Mouse (Mus musculus): ENCODE data around the gene Arnt2. TPM values are rescaled to one million over a fixed set of nuclear protein-coding genes. Genes with fewer than 3 reads are reported as not detected.
A peak's percentile ranks its signal among the peaks of the same experiment; 100 is the strongest.

Gene Arnt2
- total RNA-seq, 4 experiments from 2014 or later: 149 to 171 (median 168) TPM

DNA sequence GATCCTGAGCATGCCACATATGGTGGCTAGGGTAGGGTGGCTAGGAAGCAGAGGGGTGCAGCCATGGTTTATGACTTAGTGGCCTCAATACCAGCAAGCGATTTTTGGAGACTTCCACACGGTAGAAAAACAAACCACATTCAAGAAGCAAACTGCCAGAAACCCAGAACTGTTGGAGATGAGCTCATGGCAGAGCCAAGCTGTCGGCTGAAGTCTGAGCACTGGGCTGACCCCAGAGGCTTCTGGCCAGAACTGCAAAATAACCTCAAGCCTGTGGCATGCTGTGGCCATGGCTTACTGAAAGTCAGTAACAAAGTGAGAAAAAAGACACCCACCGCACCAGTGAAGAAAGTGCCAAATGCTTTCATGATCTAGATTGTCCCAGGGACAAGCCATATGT is 110.4 kb downstream of the Arnt2 start:
- no peak for DNase-seq (ENCODE audit: low spot score in 2 of 2)

DNA sequence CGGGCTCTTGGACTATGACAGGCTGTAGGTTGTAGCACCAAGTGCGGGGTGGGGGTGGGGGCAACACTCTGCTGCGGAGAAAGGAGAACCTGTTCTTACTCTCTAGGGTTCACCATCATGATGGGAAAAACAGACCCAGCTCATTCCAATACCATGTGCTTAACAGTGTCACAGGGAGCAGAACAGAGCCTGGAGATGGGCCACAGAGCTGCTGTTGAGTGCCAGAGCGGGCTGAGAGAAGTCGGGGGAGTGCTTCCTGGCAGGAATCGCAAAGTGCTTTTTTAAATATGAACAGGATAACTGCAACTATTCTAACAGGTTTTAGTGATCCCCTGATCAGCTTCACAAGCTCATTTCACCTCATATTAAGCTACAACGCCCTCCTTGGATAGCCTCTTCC is 116.9 kb downstream of the Arnt2 start:
- DNase-seq (ENCODE audit: low spot score in 2 of 2): no peak

DNA sequence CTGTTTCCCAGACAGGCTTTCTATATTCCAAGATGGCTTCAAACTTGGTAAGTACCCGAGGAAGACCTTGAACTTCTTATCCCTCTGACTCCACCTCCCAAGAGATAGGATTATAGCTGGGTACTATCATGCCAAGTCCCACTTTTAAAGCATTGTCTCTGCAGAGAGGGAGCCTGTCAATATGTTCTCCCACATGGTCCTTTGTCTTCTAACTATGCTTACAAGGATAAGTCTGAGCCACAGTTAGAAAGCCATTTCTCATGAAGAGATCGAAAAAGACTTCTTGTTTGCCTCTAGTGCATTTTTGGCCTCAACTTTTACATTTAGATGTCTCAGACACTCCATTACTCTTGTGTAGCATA is 122.8 kb downstream of the Arnt2 start:
- DNase-seq (ENCODE audit: low spot score in 2 of 2): no peak

DNA sequence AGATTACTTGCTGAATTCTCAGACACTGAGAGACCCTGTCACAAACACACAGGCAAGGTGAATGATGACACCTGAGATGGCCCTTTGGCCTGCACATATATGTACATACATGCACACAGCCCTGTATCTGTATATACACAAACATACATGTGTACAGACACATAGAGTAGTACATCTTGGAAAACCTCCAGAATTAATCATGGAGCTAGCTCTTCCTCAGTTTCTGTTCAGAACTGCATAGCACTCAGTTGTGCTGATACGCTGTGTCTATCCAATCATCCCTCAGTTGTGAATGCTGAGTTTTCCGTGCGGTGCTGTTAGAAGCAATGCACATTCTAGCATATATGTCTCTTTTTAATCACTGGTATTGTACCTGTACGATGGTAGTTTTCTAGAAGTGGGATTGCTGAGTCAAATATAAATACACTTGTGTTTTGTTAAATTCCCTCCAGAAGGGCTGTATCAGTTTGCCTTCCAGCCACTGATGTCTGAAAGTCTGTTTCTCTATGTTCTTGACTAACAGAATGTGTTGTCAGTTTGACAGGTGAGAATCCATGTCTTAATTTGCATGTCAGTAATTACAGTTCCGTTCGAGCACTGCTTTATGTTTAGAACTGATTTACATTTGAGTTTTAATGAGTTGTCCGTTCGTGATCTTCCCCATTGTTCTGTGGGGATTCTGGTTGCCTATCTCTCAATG is 123.3 kb downstream of the Arnt2 start:
- DNase-seq (ENCODE audit: low spot score in 2 of 2): no peak

DNA sequence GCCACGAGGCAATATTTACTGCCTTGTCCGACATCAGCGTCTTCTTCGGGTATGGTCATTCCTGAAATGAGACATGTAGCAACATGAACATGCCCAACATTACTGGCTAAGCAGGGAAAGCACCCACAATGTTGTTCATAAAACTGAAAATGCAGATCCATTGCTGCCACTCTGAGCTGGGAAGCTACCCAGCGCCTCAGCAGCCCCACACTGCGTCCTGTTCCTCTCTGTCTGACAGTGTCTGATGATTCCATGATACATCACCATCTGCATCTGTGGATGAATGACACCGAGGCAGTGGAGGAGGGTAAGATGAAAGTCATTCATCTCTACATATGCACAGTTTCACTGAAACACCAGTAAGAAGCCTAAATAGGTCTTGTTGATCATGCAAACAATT is 124.2 kb downstream of the Arnt2 start:
- DNase-seq (ENCODE audit: low spot score in 2 of 2): peak; percentile 48 to 49

DNA sequence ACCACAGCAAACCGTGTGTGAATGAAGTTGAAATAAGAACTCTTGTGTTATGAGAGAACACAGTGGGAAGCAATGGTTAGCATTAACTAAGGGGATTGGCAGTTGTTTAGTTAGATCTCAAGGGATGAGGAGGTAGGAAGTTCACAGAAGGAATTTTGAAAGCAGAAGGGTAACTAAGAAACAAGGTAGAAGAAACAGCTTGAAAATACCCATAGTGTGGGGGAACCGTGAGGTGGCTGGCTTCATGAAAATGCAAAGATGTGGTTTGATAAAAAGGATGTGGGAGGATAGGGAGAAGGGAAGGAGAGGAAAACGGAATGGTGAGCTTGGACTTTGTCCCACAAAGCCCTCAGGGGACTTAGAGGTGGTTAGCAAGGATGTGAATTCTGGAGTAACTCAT is 125.0 kb downstream of the Arnt2 start:
- no peak for DNase-seq (ENCODE audit: low spot score in 2 of 2)

DNA sequence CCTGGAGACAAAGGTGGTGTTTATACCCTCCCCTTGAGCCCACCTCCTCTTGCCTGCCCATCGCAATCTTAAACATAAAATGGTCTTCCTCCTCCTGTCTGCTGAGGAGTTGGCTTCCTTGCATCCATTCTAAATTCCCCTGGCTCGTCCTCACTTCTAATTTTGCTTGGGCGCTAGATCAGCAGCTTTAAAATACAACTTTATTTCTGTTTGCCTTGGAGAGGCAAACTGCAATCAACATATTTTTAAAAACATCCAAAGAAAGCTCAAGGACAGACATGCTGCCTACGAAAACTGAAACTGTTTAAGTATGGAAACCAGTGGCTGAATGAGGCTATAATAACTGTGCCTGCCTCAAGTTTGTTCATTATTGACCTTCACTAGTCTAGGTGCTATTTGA is 127.7 kb downstream of the Arnt2 start:
- DNase-seq (ENCODE audit: low spot score in 2 of 2): no peak

DNA sequence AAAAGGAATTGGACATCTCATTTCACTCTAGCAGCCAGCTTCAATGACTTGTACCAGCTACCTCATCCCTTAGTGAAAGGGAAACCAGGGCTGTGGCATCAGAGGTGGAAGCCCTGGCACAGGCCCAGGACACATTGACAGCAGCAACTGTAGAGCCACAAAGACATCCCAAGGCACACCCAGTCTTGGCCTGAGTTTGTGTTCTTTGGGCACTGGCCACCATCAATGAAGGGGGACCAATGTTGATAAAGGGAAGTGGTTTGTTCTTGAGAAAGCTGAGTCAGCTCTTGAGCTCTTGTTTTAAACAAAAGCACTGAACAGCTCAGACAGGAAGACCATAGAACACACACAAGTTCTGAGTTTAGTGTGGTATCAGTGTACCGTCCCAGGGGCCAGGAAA is 130.7 kb downstream of the Arnt2 start:
- DNase-seq (ENCODE audit: low spot score in 2 of 2): no peak

DNA sequence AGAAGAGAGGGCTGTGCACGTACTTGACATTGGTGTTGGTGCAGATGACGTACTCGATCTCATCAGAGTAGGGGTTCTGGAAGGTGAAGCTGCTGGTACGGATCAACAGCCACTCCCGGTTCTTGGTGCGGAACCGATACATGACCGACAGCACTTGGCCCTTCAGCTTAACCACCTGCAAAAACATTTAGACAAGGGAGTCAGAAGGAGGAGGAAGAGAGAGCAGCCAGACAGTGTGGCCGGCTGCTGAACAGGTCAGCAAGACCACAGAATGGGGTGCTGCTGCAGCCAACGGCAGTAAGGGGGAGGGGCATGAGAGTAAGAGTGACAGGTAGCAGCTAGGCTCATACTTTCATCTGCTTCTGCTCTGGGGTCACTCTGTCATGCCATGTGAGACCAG is 134.7 kb downstream of the Arnt2 start:
- DNase-seq (ENCODE audit: low spot score in 2 of 2): no peak

DNA sequence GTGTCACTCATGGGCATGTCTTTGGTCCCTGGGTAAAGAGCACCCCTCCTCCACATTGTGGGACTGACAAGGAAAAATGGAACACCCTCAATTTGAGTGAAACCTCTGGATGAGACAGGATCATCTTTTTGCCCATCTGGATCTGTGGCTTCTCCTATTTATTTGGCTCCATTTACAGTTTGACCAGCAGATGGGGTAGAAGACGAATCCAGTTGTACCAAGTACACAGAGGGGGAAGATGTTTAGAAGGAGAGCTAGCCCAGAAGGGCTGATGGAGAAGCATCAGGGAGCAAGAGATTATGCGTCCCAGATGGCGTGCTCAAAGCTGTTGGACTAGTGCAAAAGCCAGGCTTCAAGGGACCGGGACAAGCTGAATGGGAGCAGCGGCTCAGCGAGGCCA is 136.0 kb downstream of the Arnt2 start:
- no peak for DNase-seq (ENCODE audit: low spot score in 2 of 2)

DNA sequence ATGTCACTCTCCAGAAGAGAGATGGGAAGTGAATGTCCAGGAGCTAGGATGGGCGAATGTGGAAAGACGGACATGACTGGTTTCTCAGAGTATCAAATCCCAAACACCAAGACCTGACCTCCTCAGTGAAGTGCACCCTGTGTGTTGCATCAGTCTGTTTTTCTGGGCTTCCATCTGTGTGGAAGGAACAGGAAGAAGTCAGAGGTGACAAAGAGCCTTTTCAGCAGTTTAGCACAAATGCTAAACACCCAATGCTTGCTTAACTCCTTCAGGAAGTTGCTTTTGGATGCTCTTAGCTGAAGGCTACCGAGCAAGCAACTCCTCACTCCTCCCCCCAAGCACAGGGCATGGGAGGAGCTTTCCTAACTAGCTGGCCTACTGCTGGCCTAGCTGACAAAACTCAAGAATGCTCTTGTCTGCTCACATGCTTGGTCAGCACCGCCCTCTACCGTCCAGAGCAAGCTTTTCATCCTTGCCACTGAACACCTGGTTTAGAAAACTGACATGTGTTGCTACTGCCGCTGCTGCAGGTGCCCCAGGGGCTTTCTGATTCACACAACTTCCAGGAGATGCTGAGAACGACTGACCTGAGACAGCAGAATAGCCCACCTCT is 137.7 kb downstream of the Arnt2 start:
- DNase-seq (ENCODE audit: low spot score in 2 of 2): peak; percentile 55 to 69

DNA sequence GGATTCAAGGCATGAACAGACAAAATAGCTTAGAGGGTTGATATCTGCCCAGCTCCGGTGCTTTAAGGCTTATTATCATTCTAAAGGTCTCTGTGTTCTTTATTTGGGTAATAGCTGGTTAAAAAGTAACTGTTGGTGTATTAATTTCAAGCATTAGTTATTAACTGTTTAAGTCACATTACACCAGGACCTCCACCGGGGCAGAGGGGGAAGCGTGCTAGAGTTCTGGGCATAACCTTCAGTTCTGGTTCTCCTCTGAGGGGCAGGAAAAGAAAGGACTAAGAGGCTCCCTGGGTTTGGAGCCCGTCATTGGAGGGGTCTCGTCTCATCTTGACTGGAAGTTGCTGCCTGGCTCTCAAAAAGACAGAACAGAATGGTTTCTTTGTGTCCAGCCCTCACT is 138.5 kb downstream of the Arnt2 start:
- no peak for DNase-seq (ENCODE audit: low spot score in 2 of 2)

DNA sequence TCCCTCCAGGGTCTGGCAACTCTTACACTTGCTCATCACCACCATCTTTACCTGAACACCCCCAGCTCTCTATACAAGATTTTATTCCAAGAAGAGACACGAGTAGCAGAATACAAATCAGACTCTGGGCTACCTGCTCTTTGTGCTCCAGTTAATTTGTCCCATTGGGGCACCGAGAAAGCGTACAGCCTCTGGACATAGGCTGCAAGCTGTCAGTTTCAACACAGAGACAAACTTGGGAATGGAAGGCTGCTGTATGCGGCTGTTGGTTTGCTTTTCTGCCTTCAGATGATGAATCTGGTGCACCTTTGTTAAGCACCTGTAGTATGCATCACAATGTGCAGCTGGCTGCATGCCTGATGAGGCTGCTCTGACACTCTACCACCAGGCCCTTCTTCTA is 146.5 kb downstream of the Arnt2 start:
- DNase-seq (ENCODE audit: low spot score in 2 of 2): no peak

DNA sequence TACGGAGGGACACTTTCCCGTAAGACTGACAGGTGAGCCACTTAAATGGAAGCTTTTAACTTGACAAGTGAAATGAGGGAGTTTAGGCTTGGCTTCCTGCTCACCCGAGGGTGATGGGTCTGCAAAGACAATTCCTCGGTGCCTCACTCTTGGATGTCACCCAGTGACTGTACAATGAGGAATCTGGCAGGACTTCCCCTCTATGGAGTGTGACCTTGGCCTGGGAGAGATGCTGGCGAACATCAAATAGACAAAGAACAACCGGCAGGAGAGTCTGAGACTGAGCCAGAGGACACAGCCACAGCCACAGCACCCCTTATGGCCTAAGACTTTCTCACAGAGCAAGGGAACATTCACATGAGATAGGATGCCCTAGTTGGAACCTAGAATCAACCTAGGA is 148.6 kb downstream of the Arnt2 start:
- no peak for DNase-seq (ENCODE audit: low spot score in 2 of 2)

DNA sequence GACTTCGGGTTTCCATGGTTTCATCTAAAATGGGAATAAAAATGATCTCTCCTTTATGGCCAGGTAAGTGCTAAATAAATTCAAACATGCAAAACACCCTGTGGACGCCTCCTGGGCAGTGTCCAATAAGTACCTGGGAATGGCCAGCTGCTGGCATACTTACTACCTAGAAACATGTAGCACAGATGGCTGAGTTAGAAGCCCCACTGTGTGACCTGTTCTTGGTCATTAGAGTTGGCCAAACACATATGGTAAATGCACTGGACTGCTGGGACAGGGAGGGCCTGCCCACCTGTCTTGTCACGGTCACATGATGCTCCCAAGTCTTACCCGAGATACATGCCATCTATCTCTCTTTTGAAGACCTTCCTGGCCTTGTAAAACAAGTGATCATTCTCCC is 149.6 kb downstream of the Arnt2 start:
- DNase-seq (ENCODE audit: low spot score in 2 of 2): no peak

DNA sequence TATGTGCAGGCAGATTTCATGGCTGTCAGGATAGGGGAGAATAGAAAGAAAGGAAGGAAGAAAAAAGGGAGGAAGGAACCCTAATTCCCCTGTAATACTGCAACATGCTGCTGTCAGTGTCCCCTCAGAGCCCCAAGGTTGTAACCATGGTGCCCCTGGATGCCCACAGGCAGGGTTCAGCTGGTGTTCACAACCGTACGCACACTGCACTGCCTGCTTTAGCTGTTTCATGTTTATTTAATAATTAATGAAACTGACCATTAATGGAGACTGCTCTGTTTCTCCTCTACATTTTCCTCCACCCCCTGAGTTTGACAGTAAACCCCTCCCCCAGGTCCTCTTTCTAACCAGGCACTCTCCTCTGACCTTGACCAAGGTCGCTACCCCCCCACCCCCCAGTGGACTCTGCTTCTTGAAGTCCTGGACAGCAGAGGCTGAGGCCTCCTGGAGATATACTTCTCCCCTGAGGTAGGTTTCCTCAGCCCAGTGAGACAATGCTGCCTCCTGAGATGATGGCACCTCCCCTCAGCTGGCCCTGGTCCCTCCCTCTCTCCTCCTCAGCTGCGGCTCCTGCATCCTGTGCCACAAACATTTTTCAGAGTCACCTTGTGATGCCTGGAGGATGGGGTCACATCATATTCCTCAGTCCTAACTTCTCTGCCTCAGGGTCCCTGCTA is 150.5 kb downstream of the Arnt2 start:
- no peak for DNase-seq (ENCODE audit: low spot score in 2 of 2)

DNA sequence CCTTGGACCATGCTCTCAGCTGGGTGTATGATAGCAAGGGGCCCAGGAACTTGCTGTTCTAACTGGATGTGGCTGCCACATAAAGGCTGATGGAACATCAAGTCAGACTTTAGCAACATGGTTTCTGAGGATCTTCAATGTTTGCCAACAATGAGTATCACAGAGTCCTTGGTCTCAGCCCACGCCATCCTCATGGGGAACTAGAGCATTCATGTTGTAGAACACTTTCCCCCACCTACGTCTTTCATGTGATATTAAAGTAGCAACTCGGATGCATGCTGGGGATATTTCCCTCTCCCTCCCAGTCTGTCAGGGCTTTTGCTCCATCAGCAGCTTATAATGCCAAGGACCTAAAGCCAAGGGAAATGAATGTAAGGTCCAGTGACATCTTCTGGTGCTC is 153.3 kb downstream of the Arnt2 start:
- DNase-seq (ENCODE audit: low spot score in 2 of 2): no peak

DNA sequence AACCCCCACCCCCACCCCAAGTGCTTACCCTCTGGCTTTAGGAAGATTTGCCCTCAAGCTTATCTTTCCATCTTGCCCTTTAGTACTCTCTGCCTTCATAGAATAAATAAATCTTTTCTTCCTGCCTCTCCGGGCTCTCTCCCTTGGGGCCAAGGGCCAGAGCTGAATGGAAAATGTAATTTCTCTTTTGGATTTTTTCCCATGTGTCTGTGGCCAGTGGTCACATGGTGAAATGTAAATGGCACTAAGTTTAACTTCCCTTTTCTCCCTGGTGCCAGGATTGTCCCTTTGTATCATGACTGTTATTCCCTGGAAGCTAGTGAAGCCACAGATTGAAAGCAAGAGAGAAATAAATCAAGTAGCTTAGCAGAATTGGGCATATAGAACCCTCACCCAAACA is 153.7 kb downstream of the Arnt2 start:
- DNase-seq (ENCODE audit: low spot score in 2 of 2): no peak

DNA sequence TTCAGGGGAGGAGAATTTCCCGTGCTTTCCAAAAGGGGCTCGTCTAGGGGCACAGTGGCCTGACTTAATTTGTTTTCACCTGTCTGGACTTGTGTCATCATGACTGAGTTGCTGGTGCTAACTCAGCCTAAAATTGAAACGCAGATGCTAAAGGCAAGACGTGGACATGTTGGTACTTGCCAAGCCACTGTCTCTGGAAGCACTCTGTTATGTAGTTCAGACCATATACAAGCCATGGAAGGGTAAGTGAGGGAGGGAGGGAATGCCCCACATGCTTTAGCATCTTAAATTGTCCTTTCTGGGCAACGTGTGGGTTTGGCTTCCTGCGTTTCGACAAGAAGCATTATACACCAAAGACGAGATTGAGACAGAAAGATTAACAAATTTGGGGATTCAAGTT is 155.1 kb downstream of the Arnt2 start:
- DNase-seq (ENCODE audit: low spot score in 2 of 2): no peak

DNA sequence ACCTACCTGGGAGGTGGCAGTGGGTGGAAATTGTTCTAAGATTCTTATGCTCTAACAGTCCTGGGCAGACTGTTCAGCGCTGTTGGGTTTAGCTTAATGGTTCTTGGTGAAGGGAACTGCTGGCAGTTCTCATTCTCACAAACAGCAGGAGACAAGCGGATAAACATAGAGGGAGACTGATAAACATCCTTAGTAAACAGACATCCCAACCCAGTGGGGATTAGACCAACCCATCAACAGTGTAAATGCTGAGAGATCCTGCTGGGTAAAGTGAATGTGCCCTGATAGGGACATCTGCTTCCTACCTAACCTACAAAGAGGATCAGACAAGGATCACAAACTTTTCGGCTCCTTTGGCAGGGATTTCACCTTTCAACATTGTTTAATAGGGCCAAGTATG is 155.7 kb downstream of the Arnt2 start:
- no peak for DNase-seq (ENCODE audit: low spot score in 2 of 2)

DNA sequence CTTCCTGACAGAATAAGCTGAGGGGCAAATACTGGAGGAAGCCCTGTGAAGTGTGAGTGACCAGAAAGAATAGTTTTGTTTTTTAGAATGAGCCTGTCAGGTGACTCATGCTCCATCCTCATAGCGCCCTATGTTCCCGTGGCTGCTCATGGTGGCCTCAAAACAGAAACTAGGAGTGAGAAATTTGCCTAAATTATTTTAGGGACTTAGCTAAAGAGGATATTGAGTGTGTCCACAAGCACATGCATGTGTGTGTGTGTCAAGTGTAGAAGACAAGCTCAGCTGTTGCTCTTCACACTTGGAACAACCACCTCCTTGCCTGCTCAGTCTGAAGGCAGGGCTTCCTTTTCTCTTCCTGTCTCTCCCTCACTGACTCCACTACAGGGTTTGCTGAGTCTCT is 158.3 kb downstream of the Arnt2 start:
- no peak for DNase-seq (ENCODE audit: low spot score in 2 of 2)

DNA sequence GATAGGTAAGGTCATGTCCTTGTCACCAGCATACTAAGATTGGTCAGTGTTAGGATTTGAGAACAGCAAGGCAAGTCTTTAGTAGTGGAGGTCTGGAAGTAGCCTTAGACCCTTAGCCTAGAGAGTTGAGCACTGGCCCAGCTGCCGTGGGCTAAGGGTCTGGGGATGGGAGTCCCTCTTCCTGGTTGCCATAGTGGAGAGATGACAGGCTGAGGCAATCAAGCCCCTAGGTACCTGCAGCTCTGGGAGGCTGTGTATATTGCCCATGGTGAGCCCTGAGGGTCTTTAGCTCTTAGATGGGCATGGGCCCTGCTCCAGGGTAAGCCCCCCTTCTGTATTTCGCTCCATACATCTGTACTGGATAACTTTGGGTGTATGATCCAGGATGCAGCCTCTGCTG is 159.2 kb downstream of the Arnt2 start:
- DNase-seq (ENCODE audit: low spot score in 2 of 2): no peak

DNA sequence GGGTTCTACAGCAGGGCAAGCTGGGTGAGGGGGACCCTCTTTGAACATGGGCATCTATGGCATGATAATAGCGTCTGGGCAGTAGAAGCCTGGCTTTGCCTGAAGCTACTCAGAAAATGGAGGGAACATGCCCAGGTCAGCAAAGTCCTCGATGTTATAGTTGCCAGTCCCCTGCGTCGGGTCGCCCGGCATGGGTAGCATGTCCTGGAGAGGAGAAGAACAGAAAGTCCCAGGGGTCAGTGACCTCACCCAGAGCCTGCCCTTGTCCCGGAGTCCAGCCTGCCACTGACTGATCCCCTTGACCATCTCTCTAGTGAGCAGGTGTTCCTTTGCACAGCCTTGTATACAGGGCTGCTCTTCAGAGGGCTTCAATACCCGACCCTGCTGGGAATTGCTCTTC is 160.0 kb downstream of the Arnt2 start:
- DNase-seq (ENCODE audit: low spot score in 2 of 2): no peak
